Mouse (Mus musculus): ENCODE results near the gene Otub1. TPM values are rescaled to one million over a fixed set of nuclear protein-coding genes. Genes with fewer than 3 reads are reported as not detected.
A peak's percentile ranks its signal among the peaks of the same experiment; 100 is the strongest.

The Otub1 gene
- 33.6 and 40.7 TPM in 2 replicates for total RNA-seq (2015)
- 76.2 and 81.8 TPM in 2 replicates for total RNA-seq (2017)

DNA sequence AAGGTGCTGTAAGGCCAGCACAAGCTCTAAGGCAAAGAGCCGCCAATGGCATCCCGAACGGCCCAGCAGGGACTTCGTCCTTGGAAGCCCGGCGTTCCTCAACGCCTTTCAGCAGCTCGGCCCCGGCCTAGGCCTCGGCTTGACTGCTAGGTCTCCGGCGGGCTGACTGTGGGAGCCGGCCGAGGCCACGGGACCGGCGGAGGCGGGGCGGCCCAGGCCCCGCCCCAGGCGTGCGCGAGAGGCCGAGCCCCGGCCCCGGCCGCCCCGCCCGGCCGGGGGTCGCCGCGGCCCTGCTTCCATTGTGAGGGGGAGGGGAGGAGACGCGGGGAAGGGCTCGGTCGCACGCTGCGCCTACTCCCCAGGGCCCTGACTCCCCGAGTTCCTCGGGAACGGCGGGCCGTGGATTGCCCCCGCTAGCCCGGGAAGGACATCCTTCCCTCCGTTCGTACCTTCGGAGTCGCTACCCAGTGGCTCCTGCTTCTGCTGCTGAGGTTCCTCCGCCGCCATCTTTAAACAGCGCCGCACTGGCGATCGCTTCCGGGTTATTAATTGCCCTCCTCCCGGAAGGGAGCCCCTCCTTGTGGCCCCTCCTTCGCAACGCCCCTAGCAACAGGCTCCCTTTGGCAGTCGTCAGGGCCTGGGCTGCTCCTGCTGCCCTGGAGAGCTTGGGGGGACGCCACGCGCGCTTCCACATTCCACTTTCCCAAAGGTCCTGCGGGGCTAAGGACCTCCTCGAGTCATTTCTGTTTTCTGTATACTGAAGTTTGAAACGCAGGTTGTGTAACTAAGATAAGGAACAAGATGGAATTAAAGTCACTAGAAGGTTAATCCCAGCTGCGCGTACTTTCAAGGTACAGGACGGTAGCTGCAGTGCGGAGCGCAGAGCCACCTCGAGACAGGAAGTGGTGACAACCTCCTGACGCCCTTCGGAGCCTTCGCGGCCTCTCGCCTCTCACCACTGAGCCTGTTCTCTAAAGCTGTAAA lies at the start of gene Otub1:
Gene Otub1, minus strand, starts transcription at position 564 of the 984 bp plus-strand sequence.
- ATAC-seq (ENCODE audit: poor library complexity, severe bottlenecking): peak; percentile 96

DNA sequence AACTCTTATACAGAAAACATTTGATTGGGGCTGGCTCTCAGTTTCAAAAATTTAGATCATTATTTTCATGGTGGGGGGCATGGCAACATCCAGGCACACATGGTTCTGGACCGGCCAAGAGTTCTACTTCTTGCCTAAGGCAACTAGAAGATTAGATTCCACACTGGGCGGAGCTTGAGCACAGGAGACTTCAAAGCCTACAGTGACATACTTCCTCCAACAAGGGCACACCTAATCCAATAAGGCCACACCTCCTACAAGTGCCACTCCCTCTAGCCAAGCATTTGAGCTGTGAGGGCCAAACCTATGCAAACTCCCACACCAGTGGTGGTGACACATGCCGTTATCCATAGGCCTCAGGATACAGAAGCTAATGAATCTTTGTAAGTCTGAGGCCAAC lies 39.9 kb upstream of the Otub1 start:
- ATAC-seq (ENCODE audit: poor library complexity, severe bottlenecking): no peak

DNA sequence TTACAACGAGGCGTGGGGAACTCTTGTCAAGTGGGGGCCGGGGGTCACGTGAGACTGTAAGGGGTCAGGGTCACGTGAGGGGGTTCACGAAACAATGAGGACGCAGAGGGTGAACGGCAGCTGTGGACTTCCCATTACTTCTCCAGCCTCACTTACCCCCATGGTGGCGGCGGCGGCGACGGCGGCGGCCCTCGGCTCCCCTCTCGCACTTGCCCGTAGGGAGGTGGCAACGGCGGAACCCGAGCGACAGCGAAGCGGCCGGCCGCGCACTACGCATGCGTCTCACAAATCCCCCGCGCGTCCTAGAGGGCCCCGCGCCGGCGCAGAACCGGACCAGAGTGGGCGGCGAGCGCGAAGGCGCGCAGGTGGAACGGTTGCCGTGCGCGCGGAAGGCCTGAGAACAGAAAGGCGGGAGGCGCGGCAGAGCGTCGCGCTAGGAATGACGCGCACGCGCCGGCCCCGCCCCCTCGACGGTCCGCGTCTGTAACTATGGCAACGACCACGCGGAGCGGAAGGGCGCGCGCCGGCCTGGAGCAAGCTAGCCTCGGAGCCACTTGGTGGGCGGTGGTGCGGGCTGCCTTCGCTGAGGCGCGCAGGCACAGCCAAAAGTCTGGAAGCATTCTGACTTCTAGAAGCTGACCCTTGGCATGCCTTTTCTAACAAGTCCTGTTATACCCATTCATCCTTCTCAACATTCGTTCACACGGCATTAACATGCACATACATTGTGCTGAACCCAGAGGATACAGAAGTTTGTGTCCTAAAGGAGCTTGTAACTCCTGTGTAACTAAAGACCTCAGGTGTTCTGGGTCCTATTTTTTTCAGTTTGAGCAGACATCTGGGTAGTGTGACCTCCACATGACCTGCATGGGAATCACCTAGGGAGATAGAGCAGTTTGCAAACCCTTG lies 34.9 kb upstream of the Otub1 start, which contains the start of gene Naa40:
Gene Naa40, minus strand, starts transcription at position 402 of the 909 bp plus-strand sequence.
- peak; percentile 100 for ATAC-seq (ENCODE audit: poor library complexity, severe bottlenecking)

DNA sequence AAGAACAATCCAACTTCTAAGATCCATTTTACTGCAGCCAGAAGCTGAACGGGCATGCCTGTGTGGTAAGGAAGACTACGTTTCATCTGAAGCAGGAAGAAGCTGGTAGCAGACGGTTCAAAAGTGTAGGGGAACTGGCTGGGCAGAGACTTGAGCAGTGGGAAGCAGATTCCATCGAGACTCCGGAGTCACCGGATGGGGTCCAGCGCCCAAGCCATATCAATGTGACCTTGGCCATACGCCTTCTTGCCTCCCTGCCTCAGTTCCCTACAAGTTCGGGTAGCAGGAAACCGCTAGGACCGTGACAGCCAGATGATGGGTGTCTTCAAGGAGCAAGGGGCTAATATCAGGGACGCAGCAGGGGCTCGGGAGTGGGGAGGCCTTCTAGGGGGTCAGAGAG lies 34.2 kb upstream of the Otub1 start:
- no peak for ATAC-seq (ENCODE audit: poor library complexity, severe bottlenecking)

DNA sequence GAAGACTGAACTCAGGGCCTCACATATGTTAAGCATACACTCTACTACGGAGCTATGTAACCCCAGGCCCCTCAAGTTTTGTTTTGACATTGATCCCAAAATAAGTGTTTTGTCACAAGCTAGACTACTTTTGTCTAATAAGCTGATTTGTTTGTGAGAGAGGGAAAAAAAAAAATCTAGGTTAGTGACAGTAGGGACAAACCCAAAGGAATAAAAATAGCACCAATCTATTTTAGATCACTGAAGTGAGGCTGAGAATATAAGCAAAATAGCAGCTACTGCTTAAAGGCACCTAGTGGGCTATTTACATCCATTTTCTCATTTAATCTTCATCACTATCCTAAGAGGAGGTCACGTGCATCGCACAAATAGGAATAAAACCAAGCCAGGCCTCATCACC lies 33.5 kb upstream of the Otub1 start:
- ATAC-seq (ENCODE audit: poor library complexity, severe bottlenecking): no peak

DNA sequence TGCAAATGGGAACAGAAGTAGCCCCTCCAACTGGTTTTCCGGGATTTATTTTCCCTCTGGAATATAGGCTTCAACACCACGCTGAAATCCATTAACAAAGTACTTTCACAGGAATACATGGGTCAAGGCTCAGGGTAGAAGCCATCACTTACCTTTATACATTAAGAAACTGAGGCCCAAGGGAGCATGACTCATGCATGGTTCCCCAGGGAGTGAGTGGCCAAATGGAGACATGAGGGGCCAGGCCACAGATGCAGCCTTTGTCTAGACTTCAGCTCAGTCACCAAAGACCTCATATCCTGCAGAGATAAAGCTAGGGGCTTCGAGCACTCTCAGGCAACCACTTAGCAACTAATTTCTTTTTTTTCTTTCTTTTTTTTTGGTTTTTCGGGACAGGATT lies 30.6 kb upstream of the Otub1 start:
- no peak for ATAC-seq (ENCODE audit: poor library complexity, severe bottlenecking)

DNA sequence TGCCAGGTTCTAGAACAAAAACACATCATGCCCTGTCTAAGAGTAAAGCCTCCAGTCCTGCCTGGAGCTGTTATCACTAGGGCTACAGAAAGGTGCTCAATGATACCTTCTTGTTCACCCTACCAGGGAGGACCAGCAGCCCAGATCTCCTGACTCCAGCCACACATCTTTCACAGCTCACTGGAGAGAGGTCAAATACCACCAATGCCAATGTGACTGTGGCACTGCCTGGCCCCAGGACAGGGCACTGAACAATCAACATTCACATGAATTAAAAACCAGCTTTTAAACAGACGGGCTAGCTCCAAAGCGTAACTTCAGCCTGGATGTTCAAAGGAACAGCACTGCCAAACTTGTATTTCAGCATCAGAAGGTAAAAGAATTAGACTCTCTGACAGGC lies 29.9 kb upstream of the Otub1 start:
- ATAC-seq (ENCODE audit: poor library complexity, severe bottlenecking): no peak

DNA sequence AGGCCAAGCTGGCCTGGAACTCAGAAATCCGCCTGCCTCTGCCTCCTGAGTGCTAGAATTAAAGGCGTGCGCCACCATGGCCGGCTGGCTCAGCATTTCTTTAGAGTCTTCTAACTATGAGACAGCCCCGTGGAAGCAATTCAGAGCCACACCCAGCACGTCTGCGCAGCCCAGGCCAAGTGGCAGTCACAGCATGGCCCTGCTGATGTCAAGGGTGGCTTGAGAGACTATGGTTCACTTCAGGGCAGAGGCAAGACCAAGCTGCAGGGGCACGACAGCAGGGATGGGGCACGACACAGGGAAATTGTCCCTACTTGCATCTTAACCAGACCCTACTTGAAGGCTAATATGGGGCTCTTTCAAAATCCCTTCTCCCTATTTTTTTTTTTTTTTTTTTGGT lies 29.3 kb upstream of the Otub1 start:
- ATAC-seq (ENCODE audit: poor library complexity, severe bottlenecking): no peak

DNA sequence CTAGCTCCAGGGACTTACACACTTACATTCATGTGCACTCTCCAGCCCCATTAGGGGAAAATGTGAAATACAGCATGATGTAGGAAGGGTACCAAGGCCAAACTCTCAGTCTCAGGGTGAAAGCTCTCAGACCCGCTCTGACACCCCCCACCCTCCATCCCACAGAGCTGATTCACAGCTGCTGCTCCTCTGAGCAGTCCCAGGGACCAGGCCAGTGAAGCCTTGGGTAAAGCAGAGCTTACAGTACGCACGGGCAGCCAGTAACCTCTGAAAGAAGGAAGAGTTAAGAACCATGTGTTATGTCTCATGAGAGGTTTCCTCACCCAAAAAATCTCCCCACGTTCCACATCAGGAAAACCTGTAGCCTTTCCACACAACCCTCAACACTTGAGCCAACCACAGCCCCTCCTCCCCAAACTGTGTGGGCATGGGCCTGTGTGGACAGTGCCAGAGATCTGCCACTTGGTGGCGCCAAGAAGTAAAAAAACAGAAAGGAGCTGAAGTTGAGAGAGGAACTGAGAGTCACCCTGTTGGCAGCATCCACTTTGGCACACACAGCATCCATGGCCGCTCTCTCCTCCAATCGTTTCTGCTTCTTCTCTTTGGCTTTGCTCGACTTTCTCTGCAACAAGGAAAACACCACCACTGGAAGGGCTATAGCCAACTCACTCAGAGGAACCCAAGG lies 28.6 kb upstream of the Otub1 start:
- peak; percentile 100 for ATAC-seq (ENCODE audit: poor library complexity, severe bottlenecking)

DNA sequence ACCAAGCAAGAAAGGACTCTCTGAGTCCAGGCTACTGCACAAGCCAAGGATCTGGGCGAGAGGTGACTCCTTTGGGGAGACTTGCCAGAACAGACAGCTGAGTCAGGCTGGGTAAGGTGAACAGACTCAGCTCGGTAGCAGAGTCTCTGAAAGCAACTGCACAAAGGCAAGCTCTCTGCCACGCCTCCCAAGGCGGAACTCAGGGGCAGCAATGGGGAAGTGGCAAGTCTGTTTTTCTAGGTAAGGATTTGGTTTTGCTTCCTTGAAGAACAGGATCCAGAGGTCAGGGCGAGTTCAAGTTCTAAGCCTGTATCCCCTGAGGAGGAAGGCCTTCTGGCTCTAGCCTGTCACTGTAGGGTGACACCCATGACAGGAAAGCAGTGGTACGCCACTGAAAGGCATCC lies 20.4 kb upstream of the Otub1 start:
- peak; percentile 98 for ATAC-seq (ENCODE audit: poor library complexity, severe bottlenecking)

DNA sequence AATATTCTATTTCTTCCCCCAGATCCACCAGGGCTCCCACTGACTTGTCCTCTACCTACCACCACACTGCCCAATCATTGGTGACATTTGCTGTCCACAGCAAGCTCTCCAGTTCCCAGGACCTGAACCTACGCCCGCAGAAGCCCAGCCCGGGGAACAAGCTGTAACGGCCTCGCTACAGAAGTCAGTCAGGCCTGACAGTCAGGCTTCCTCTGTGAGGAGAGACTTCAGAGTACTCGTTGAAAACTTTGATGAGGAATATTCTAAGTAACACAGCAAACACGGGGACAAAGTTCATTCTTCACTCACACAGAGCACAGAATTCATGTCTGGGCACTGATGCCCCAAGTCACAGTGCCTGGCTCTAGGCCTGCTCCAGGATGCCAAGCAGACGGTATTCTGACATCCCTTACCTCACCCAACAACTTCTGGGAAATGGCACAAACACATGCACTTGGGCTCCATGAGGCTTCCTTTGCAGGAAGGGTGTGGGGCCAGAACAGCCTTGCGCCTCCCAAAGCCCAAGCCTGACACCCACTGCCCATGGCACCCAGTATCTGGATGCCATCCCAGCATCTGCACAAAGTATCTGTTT lies 19.1 kb upstream of the Otub1 start:
- no peak for ATAC-seq (ENCODE audit: poor library complexity, severe bottlenecking)

DNA sequence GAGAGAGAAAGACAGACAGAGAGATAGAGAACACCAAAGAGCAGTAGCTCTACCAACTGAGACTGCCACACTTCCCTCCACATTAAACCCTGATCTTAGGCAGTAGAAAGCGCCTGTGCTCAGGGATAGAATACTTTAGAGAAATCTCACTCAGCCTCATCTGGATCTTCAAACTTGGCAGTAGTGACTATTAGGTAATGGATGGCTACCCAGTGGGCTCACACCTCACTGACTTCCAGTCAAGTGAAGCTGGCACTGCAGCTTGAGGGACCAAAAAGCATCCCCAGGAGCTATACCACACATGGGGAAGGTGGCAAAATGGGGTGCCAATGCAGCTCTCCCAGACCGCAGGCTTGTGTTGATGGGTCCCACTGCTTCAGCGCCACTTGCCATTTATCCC lies 18.1 kb upstream of the Otub1 start:
- no peak for ATAC-seq (ENCODE audit: poor library complexity, severe bottlenecking)

DNA sequence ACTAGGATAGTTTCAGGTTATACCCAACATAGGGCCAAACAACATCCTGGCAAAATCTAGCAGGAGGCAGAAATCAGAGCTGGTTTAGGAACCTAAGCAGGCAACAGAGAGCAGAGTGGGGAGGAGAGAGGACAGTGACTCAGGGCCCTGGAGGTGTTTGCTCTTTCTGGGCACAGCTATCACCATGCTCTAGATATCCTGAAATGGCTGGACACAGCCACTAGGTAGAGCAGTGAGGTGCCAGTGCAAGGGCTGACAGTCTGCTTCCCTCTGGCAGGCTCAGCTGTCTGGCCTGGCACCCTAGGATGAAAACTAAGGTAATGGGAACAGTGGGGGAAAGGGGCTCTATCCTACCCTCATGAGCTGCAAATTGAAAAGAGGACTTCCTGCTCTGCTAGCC lies 17.4 kb upstream of the Otub1 start:
- no peak for ATAC-seq (ENCODE audit: poor library complexity, severe bottlenecking)

DNA sequence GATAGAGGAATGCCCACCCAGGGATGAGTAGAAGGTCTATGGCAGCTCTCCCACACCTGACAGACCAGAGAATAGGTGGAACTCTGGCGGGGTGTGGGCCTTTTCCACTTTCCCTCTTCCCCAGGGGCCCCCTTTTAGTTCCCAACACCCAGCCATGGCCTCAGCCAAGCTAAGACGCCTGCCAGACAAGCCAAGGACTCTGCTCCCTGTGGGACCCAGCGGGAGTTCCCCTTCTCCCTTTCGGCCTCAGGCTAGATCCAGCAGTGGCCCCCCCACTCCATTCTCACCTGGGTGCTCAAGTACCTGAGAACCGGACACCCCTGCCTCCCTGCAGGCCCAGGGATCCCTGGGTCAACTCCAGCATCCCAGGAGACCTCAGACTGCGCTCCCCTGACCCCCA lies 16.1 kb upstream of the Otub1 start:
- no peak for ATAC-seq (ENCODE audit: poor library complexity, severe bottlenecking)

DNA sequence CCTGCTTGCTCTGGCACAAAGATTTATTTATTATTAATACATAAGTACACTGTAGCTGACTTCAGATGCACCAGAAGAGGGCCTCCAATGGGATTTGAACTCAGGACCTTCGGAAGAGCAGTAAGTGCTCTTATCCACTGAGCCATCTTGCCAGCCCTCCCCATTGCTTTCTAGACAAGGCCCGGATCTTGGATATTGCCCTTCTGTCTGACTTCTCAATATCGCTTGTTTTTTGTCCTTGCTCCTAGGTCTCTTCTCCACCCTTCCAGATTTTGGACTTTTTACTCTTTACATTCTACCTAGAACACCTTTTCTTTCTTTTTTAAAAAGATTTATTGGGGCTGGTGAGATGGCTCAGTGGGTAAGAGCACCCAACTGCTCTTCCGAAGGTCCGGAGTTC lies 12.6 kb upstream of the Otub1 start:
- no peak for ATAC-seq (ENCODE audit: poor library complexity, severe bottlenecking)

DNA sequence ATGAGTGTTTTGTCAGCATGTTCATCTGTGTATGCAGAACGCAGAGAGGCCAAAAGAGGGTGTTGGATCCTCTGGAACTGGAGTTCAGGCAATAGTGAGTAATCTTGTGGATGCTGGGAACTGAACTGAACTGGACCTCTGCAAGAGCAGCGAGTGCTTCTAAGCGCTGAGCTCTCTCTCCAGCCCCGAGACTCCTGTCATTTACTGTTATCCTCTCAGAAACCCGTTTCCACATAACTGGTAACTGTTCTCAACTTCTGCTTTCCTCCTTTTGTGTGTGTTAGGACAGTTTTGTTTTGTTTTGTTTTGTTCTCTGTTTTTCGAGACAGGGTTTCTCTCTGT lies 11.8 kb upstream of the Otub1 start:
- ATAC-seq (ENCODE audit: poor library complexity, severe bottlenecking): peak; percentile 52

DNA sequence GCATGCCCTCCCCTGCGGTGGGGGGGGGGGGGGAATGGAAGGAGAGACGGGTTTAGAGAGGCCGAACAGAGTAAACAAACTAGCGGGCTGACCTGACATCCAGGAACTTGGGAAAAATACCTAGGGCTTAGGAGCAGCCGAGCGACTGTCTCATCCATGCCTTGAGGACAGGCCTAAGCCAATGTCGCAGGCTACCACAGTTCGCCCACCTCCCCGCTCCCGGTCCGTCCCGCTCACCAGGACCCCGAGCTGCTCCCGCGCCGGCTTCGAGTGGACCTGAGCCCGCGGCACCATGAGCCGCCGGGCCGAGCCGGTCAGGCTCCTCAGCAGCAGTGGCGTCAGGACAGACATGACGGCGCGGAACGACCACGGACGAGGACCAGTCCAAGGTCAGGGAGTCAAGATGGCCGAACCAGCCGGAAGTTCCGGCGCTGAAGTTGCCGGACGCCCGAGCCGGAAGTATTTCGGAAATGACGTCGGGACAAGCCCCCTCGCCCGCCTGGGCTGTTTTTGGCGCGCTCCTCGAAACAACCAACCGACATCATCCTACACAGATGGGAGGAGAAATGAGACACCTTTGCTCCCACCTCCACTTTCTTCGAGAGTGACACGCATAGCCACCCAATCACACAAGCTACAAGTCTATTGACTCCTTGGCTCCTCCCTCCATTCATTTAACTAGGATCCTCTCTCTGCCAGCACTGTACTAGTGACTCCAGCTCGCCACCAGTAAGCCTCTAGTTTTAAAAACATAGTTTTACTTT lies 11.2 kb upstream of the Otub1 start, which contains the start of gene Cox8a:
Gene Cox8a, minus strand, starts transcription at position 455 of the 764 bp plus-strand sequence.
- peak; percentile 97 for ATAC-seq (ENCODE audit: poor library complexity, severe bottlenecking)

DNA sequence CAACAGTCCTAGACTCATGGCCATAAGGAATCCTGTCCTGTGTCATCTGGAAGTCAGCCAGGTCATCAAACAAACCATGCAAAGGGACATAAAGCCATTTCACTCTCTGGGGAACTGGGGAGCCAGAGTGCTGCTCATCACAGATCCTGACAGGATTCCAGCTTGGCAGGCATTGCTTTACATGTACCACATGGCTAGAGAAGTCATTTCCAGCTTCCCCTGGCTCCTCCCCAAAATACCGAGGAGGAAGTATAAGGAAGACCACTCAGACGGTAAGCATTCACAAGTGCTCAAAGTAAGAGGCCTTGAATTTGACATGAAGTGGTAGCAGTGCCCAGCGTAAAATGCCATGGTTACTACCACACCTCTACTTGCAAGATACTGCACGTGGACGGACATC lies 8.4 kb upstream of the Otub1 start:
- no peak for ATAC-seq (ENCODE audit: poor library complexity, severe bottlenecking)

DNA sequence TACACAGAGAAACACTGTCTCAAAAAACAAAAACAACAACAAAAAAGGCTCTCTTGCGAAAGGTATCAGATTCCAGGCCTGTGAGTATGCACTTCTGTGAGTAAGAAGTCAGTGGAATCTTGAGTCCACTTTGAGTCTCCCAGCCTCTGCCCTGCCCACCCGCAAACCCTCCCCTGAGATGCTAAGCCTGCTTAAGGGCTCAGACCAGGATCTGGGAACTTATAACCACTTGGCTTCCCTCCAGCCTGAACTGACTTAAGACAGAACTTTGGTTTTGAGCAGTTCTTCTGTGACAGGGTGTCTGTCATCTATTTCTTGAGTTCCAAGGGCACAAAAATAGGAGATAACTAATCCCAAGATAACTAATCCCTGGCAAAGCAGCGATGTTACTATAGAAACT lies 6.9 kb upstream of the Otub1 start:
- no peak for ATAC-seq (ENCODE audit: poor library complexity, severe bottlenecking)

DNA sequence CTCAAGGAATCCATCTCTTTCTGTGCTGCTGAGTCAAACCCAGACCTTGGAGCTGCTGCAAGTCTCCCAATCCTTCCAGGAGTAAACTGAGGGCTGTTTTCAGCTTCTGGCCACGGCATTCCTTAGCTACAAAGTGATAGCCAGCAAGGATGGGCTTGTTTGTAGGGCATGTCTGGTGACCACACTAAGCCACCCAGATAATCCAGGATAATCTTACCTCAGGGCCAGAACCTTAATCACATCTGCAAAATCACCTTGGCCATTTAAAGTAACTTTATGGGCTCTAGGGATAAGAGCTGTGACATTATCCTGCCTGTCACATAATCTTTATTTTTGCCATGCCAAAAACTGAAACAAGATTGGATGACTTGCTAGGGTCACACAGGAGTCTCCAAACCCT lies 6.1 kb upstream of the Otub1 start:
- no peak for ATAC-seq (ENCODE audit: poor library complexity, severe bottlenecking)

All from megakaryocyte, adult 5-6 weeks (primary cell).